Mouse (Mus musculus): ENCODE data around the gene Gm28042.
A peak's percentile ranks its signal among the peaks of the same experiment; 100 is the strongest.

Gene Gm28042

GRCm38 (mm10) chr2:120059466-120059865 is 32.2 kb downstream of the Gm28042 start:
- DNase-seq (ENCODE audit: low spot score in 2 of 2) = no peak

- no peak for DNase-seq (ENCODE audit: low spot score in 2 of 2)
These were observed 32.9 kb downstream of the Gm28042 start for GRCm38 (mm10) chr2:120060190-120060589.

DNA sequence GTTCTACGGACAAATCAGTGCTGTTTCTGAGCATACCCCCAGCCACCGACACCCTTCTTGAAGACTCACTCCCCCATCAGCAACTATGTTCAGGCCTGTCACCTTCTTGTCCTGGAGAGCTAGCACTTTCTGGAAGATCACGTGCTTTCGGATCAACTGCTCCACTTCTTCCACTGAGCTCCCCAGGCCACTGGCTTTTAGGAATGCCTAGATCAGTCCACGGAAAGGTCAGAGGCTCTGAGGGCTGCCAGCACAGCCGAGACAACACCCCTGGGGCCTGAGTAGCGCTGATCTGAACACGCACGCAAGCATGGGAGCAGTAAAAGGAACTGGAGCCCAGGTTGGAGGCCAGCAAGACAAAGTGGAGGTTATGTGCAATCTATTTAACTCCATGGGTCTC is 33.4 kb downstream of the Gm28042 start:
- DNase-seq (ENCODE audit: low spot score in 2 of 2) = no peak

DNA sequence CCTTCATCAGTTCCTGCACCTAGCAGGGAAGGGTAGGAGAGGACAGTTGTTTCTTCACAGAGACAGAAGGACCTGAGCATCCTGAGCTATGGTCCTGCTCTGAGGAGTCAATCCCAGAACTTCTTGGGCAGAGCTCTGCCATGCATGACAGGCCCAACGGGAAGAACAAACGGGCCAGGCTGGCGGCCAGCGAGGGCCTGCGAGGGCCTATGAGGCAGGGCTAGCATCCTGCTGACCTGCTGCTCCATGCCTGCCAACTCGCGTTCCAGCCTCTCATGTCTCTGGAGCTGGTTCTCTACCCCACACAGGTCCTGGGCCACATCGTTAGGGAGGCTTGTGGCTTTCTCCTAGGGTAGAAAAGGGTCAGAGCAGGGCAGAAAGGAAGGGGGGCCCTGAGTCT is 35.0 kb downstream of the Gm28042 start:
- no peak for DNase-seq (ENCODE audit: low spot score in 2 of 2)

DNA sequence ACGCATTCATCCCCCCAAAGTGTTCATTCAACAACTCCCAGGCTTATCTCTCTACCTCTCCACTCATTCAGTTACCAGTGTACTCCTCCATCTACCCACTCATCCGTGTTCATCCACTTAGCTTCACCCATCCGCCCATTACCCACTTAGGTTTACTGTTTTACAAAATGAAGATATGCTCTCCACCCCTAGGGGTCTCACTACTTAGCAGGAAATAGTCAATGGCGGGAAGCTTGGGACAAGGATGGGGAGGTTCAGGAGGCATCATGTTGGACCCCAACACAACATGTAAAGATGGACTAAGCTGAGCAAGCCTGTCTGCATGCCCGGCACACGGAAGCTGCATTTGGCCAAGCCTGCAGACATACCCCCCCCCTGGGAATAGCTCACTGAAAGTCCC is 37.3 kb downstream of the Gm28042 start:
- no peak for DNase-seq (ENCODE audit: low spot score in 2 of 2)

- DNase-seq (ENCODE audit: low spot score in 2 of 2) = no peak
These were observed 38.0 kb downstream of the Gm28042 start for GRCm38 (mm10) chr2:120065243-120065642.

DNA sequence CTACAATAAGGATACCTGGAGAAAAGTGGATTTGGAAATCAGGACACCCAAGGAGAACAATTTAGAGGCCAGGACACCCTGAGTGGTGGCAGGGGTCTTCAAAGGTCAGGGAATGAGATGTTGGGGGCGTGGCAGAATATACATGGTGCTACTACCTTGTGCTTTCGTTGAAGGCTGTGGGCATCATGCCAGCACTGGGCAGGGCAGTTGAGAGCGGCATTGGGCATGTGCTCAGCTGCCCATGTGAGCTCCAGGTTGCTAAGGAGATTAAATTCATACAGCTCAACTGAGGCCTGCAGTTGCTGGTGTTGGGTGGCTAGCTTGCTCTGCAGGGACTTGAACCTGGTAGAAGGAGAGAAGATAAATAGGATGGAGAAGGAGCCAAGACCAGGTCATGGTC is 38.9 kb downstream of the Gm28042 start:
- DNase-seq (ENCODE audit: low spot score in 2 of 2) = no peak

DNA sequence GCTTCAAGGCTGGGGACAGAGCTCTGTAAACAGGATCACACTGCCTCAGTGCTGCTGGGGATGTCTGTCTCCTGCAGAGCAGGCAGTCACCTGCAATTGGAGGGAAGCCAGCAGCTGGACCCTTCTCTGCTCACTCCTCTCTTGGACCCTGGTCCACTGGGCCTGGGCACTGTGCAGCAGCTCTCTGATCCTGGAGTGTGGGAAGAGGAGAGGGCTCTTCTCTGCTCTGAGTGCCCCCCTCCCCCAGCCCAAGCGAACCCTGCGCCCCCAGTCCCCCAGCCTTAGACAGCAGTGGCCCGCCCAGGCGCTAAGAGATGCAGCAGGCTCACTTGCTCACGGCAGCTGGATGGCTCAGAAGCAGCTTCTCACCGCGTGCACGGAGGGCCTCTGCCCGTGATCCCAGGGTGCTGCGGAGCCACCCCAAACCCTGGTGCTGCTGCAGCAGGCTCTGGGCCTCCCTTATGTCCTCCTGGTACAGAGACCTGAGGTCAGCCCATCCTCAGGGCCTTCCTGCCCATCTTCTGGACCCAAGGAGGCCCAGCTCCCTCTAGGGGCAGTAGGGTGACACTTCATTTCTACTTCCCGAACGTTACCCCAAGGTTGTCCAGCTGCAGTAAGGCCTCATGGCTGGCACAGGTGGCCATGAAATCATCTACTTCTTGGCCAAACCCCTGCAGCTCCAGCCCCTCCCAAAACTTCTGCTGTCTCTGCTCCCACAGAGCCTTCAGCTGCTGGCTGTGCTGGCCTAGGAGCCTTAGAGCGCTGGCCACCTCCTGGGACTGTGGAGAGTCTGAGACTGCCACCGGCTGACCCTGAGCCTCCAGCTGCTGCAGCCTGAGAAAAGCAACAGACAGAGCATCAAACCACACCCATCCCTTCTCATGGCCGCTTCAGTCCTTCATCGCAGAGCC is 41.5 kb downstream of the Gm28042 start:
- DNase-seq (ENCODE audit: low spot score in 2 of 2) = no peak

- DNase-seq (ENCODE audit: low spot score in 2 of 2) = no peak
These were observed 42.2 kb downstream of the Gm28042 start for GRCm38 (mm10) chr2:120069466-120069990.

DNA sequence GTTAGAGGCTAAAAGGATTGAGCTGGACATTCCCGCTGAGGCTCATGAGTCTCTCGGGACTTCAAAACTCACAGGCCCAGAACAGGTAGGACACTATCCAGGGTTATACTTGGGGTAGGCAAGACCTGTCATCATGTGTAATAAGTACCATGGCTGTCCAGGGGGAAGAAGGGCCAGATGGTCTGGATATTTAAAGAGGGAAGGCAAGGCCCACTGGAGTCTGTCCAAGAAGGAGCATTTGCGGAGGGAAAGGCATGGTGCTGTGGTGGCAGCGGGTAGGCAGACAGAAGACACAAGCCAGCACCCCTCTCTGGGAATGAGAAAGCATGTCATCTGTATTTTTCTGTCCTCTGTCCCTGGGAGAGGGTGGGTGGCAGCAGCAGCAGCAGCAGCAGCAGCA is 46.8 kb downstream of the Gm28042 start:
- no peak for DNase-seq (ENCODE audit: low spot score in 2 of 2)

DNA sequence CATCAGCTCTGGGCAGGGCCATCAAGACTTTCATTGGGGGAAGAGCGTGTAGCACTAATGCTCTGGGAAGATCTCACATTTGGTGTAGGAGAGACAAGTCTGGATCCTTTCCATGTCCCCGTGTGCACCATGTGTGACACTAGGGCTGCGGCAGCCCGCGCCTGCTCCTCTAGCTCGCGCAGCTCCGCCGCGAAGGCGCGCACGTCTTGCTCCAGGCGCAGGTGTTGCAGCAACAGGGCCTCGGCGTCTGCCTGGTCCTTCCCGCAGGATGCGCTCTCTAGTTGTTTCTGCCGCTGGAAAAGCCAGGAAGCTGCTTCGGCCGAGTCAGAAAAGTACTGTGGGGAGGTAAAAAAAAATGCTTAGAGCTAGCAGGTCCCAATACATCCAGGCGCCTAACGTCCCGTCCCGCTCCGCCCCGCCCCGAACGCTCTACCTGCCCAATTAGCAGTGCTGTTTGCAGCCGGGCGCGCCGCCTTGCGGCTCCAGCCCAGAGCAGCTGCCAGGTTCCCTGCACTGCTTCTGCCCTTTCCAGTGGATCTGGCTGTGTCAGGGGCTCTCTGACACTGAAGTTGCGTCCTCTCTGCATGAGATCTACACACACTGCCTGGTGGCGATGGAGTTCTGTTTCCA is 48.9 kb downstream of the Gm28042 start:
- DNase-seq (ENCODE audit: low spot score in 2 of 2) = no peak

GRCm38 (mm10) chr2:120082416-120082815 is 55.1 kb downstream of the Gm28042 start:
- no peak for DNase-seq (ENCODE audit: low spot score in 2 of 2)

GRCm38 (mm10) chr2:120084593-120085361 is 57.5 kb downstream of the Gm28042 start:
- DNase-seq (ENCODE audit: low spot score in 2 of 2) = peak; percentile 55 to 63

- no peak for DNase-seq (ENCODE audit: low spot score in 2 of 2)
These were observed 58.7 kb downstream of the Gm28042 start for GRCm38 (mm10) chr2:120086038-120086437.

GRCm38 (mm10) chr2:120087391-120087790 is 60.1 kb downstream of the Gm28042 start:
- no peak for DNase-seq (ENCODE audit: low spot score in 2 of 2)

GRCm38 (mm10) chr2:120087897-120088296 is 60.6 kb downstream of the Gm28042 start:
- no peak for DNase-seq (ENCODE audit: low spot score in 2 of 2)

- no peak for DNase-seq (ENCODE audit: low spot score in 2 of 2)
These were observed 63.7 kb downstream of the Gm28042 start for GRCm38 (mm10) chr2:120090979-120091378.

All from heart, adult 9 months (tissue).